Mouse (Mus musculus) cerebellum, adult 11 months (tissue): Measurements from ENCODE around the gene Cr2.
A peak's percentile ranks its signal among the peaks of the same experiment; 100 is the strongest.
"Not testable (repeated sequence)": the region's sequence is repeated elsewhere in the genome, so short reads cannot be mapped to it uniquely, and the experiment has no call there.

Source experiments
- DNase-seq: peaks from one replicate; pipeline ENCODE4 v3.0.0; 2022

Cr2 gene

GRCm38 (mm10) chr1:195175980-195176931 lies at the start of gene Cr2:
TSS of gene Cr2 (minus strand) at chr1:195176716.
- no peak for DNase-seq

GRCm38 (mm10) chr1:195221781-195222180 lies 45.3 kb upstream of the Cr2 start:
- no peak for DNase-seq

- not testable (repeated sequence) for DNase-seq
Measured at GRCm38 (mm10) chr1:195212851-195213250, 36.3 kb upstream of the Cr2 start.

GRCm38 (mm10) chr1:195184746-195185145 lies 8.2 kb upstream of the Cr2 start:
- DNase-seq: no peak

GRCm38 (mm10) chr1:195164996-195165755 lies 11.3 kb downstream of the Cr2 start:
- DNase-seq: no peak

- DNase-seq: no peak
Measured at GRCm38 (mm10) chr1:195132070-195132469, 44.4 kb downstream of the Cr2 start.

- DNase-seq: no peak
Measured at GRCm38 (mm10) chr1:195131675-195132015, 44.9 kb downstream of the Cr2 start.

- peak; percentile 73 for DNase-seq
Measured at GRCm38 (mm10) chr1:195130953-195131674, 45.4 kb downstream of the Cr2 start, which contains the start of gene Cr1l. TSS of gene Cr1l (minus strand) at chr1:195131586.

- no peak for DNase-seq
Measured at GRCm38 (mm10) chr1:195130479-195130878, 46.0 kb downstream of the Cr2 start.

- no peak for DNase-seq
Measured at GRCm38 (mm10) chr1:195129867-195130266, 46.6 kb downstream of the Cr2 start.

- no peak for DNase-seq
Measured at GRCm38 (mm10) chr1:195114414-195114813, 62.1 kb downstream of the Cr2 start.

- no peak for DNase-seq
Measured at GRCm38 (mm10) chr1:195113621-195114020, 62.9 kb downstream of the Cr2 start.

GRCm38 (mm10) chr1:195100693-195101092 lies 75.8 kb downstream of the Cr2 start:
- no peak for DNase-seq

- DNase-seq: no peak
Measured at GRCm38 (mm10) chr1:195098004-195098403, 78.5 kb downstream of the Cr2 start.

- DNase-seq: peak; percentile 12
Measured at GRCm38 (mm10) chr1:195092220-195092720, 84.2 kb downstream of the Cr2 start, which contains the start of gene Cd46. TSS of gene Cd46 (minus strand) at chr1:195092249.

- no peak for DNase-seq
Measured at GRCm38 (mm10) chr1:195091699-195092219, 84.8 kb downstream of the Cr2 start.
